Mouse (Mus musculus): ENCODE measurements around the gene 2310007B03Rik.

DNA sequence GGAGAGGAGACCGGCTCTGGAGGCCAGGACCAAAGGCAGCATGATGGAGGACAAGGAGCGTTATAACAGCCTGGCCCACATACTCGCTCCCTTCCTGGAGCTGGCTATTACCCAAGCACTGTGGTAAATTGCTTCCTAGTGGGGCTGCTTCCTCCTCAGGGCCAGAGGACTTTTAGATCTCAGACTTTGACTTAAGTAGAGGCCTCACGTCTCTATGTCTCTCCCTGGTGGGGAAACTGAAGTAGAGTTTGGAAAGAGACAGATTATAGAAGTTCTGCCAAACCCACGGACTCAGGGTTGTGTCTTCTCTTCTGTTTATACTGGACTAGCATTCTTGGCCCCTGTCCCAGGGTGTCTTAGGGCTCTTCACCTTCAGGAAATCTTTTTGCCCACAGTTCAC lies 35.5 kb downstream of the 2310007B03Rik start:
- TF ChIP-seq CTCF (IDR thresholded peaks at IDR 0.05; ENCODE audit: low read depth) = peak; percentile 12; the same call in 1 of the 2 replicates
- TF ChIP-seq EP300 (IDR thresholded peaks at IDR 0.05; ENCODE audit: low read depth) = no peak

Measured in heart, postnatal 0 days (tissue).